Mouse (Mus musculus) midbrain, embryonic 14.5 days (tissue): Measurements from ENCODE around the gene Olfr111. TPM values are rescaled to one million over a fixed set of nuclear protein-coding genes. Genes with fewer than 3 reads are reported as not detected.

Experiments used
- ATAC-seq: fragments of 200-750 bp; cut with Nextera tagmentation; 2 replicates; pipeline ENCODE4 v1.8.0; 2017; ENCODE audit warnings: moderate number of reproducible peaks, moderate library complexity; ENCODE audit not compliant: low FRiP score, low TSS enrichment
- DNase-seq: peaks from one replicate; pipeline ENCODE4 v3.0.0-alpha.2; 2015
- H3K27ac ChIP-seq: fragments of 300-500 bp; sonication (generic); replicated peaks from 2 replicates; pipeline ENCODE4 v1.5.1; 2014; ENCODE audit warnings: mild to moderate bottlenecking, low read depth, low read length, moderate library complexity
- H3K27me3 ChIP-seq: fragments of 300-500 bp; sonication (generic); 2 replicates; pipeline ENCODE4 v1.6.1; 2014; ENCODE audit warnings: low read length, control low read depth, mixed read lengths; ENCODE audit not compliant: control insufficient read depth, insufficient read depth
- H3K36me3 ChIP-seq: fragments of 300-500 bp; sonication (generic); 2 replicates; pipeline ENCODE4 v1.6.1; 2014; ENCODE audit warnings: low read length, control low read depth; ENCODE audit not compliant: control insufficient read depth, insufficient read depth
- H3K4me1 ChIP-seq: fragments of 300-500 bp; sonication (generic); 2 replicates; pipeline ENCODE4 v1.6.1; 2014; ENCODE audit warnings: mild to moderate bottlenecking, antibody characterized with exemption, low read length, control low read depth; ENCODE audit not compliant: control insufficient read depth, insufficient read depth
- H3K4me2 ChIP-seq: fragments of 300-500 bp; sonication (generic); 2 replicates; pipeline ENCODE4 v1.6.1; 2014; ENCODE audit warnings: mild to moderate bottlenecking, low read length, moderate library complexity
- H3K4me3 ChIP-seq: fragments of 300-500 bp; sonication (generic); replicated peaks from 2 replicates; pipeline ENCODE4 v1.5.1; 2014; ENCODE audit warnings: low read depth, low read length
- H3K9ac ChIP-seq: fragments of 300-500 bp; sonication (generic); replicated peaks from 2 replicates; pipeline ENCODE4 v1.6.1; 2014; ENCODE audit warnings: mild to moderate bottlenecking, low read length, moderate library complexity
- H3K9me3 ChIP-seq: fragments of 300-500 bp; sonication (generic); 2 replicates; pipeline ENCODE4 v1.6.1; 2016; ENCODE audit warnings: low read length, control low read depth, mixed read lengths; ENCODE audit not compliant: control insufficient read depth
- WGBS: fragments of 180-500 bp; shearing (Covaris S2); extraction: QIAGEN DNeasy Blood & Tissue Kit; methylation state at CpG from one replicate; pipeline ENCODE4 v1.1.7; 2014; 5-methylcytosine and 5-hydroxymethylcytosine counted together
- polyA plus RNA-seq: library from polyadenylated mRNA; unstranded; fragments of >200 nt; fragmentation: Nextera tagmentation; extraction: Ambion mirVana; gene quantifications from 2 replicates; pipeline ENCODE4 v1.2.1, GENCODE M21; 2014

The Olfr111 gene
- polyA plus RNA-seq, 1 experiment from 2014 or later = not detected

- peak; percentile 48 for DNase-seq
- H3K4me1 ChIP-seq = no peaks in the 10 kb centered on the region
- H3K4me2 ChIP-seq = no peak overlapping the region
- H3K9me3 ChIP-seq = no peaks in the 10 kb centered on the region
- no peak overlapping the region for H3K9ac ChIP-seq
- H3K27ac ChIP-seq = no peak overlapping the region
- WGBS = 51% methylated on average over 3 of the region's 3 CpGs
- no peak for ATAC-seq
- no peak overlapping the region for H3K4me3 ChIP-seq
- H3K27me3 ChIP-seq = no peaks in the 10 kb centered on the region
- H3K36me3 ChIP-seq = no peaks in the 10 kb centered on the region
These were observed 36.1 kb downstream of the Olfr111 start for GRCm38 (mm10) chr17:37543800-37544435.

GRCm38 (mm10) chr17:37558913-37559615 is 51.2 kb downstream of the Olfr111 start:
- Histone ChIP-seq H3K9ac (no peak overlapping the region), H3K27me3 (no peaks in the 10 kb centered on the region), H3K9me3 (no peaks in the 10 kb centered on the region), H3K27ac (no peak overlapping the region), H3K36me3 (no peaks in the 10 kb centered on the region), H3K4me2 (no peak overlapping the region), H3K4me3 (no peak overlapping the region), H3K4me1 (no peaks in the 10 kb centered on the region)
- DNase-seq = no peak
- no peak for ATAC-seq
- 65% methylated on average over 1 of the region's 1 CpGs for WGBS

- H3K4me1 ChIP-seq = no peaks in the 10 kb centered on the region
- H3K4me2 ChIP-seq = no peak within 1 kb of the TSS
- DNase-seq (no peak), ATAC-seq (no peak)
- no peaks in the 10 kb centered on the region for H3K36me3 ChIP-seq
- H3K9me3 ChIP-seq = no peaks in the 10 kb centered on the region
- H3K4me3 ChIP-seq = no peak within 1 kb of the TSS
- H3K27me3 ChIP-seq = no peaks in the 10 kb centered on the region
- H3K9ac ChIP-seq = no peak within 1 kb of the TSS
- no peak within 1 kb of the TSS for H3K27ac ChIP-seq
These were observed 61.5 kb downstream of the Olfr111 start, which contains the start of gene Olfr112 for GRCm38 (mm10) chr17:37569351-37569750. TSS of gene Olfr112 (minus strand) at chr17:37569451.

GRCm38 (mm10) chr17:37577563-37577962 is 69.7 kb downstream of the Olfr111 start, which contains the start of gene Olfr113:
TSS of gene Olfr113 (minus strand) at chr17:37577663.
- no peak for ATAC-seq

More at GRCm38 (mm10) chr17:37577563-37577962, 69.7 kb downstream of the Olfr111 start, which contains the start of gene Olfr113:
- Histone ChIP-seq H3K4me2 (no peak within 1 kb of the TSS), H3K4me1 (no peaks in the 10 kb centered on the region), H3K9me3 (no peaks in the 10 kb centered on the region), H3K27me3 (no peaks in the 10 kb centered on the region), H3K27ac (no peak within 1 kb of the TSS), H3K36me3 (no peaks in the 10 kb centered on the region), H3K9ac (no peak within 1 kb of the TSS), H3K4me3 (no peak within 1 kb of the TSS)
- no peak for DNase-seq

Other genes starting within 250 kb of the Olfr111 start
- gene Olfr98, start 244.3 kb upstream of the Olfr111 start, polyA plus RNA-seq = not detected in 2 replicates
- gene H2-M3, start 237.8 kb upstream of the Olfr111 start, polyA plus RNA-seq = 0.80 and 1.1 TPM in 2 replicates
- gene Olfr99, start 224.6 kb upstream of the Olfr111 start, polyA plus RNA-seq = not detected in 2 replicates
- not detected in 2 replicates for gene Olfr101, start 203.7 kb upstream of the Olfr111 start, polyA plus RNA-seq
- not detected in 2 replicates for gene Olfr102, start 191.0 kb upstream of the Olfr111 start, polyA plus RNA-seq
- gene Olfr103, start 168.3 kb upstream of the Olfr111 start, polyA plus RNA-seq = not detected in 2 replicates
- gene Olfr104-ps, start 148.4 kb upstream of the Olfr111 start, polyA plus RNA-seq = not detected in 2 replicates
- gene Olfr105-ps, start 129.0 kb upstream of the Olfr111 start, polyA plus RNA-seq = not detected in 2 replicates
- gene Olfr106-ps, start 117.6 kb upstream of the Olfr111 start, polyA plus RNA-seq = not detected in 2 replicates
- gene Olfr107, start 108.8 kb upstream of the Olfr111 start, polyA plus RNA-seq = not detected in 2 replicates
- gene Olfr108, start 62.5 kb upstream of the Olfr111 start, polyA plus RNA-seq = not detected in 2 replicates
- not detected in 2 replicates for gene Olfr109, start 49.1 kb upstream of the Olfr111 start, polyA plus RNA-seq
- gene H2-M2, start 24.5 kb upstream of the Olfr111 start, polyA plus RNA-seq = not detected in 2 replicates
- gene Olfr110, start 15.6 kb upstream of the Olfr111 start, polyA plus RNA-seq = not detected in 2 replicates
- gene Olfr112, start 61.4 kb downstream of the Olfr111 start, polyA plus RNA-seq = not detected in 2 replicates
- not detected in 2 replicates for gene Olfr113, start 69.6 kb downstream of the Olfr111 start, polyA plus RNA-seq
- not detected in 2 replicates for gene Olfr114, start 84.7 kb downstream of the Olfr111 start, polyA plus RNA-seq
- gene Olfr115, start 119.1 kb downstream of the Olfr111 start, polyA plus RNA-seq = not detected in 2 replicates
- not detected in 2 replicates for gene Olfr116, start 119.2 kb downstream of the Olfr111 start, polyA plus RNA-seq
- gene Olfr117, start 155.8 kb downstream of the Olfr111 start, polyA plus RNA-seq = not detected in 2 replicates
- gene Olfr118, start 159.0 kb downstream of the Olfr111 start, polyA plus RNA-seq = not detected in 2 replicates
- gene Olfr119, start 188.5 kb downstream of the Olfr111 start, polyA plus RNA-seq = not detected in 2 replicates
- not detected in 2 replicates for gene Olfr120, start 213.8 kb downstream of the Olfr111 start, polyA plus RNA-seq
- gene Olfr121, start 240.8 kb downstream of the Olfr111 start, polyA plus RNA-seq = not detected in 2 replicates